Mouse (Mus musculus) CD4-positive naive resting alpha-beta T cell, adult 76 days (primary cell): ENCODE measurements around the gene Vmn1r37. TPM values are rescaled to one million over a fixed set of nuclear protein-coding genes. Genes with fewer than 3 reads are reported as not detected.

ENCODE experiments used
- total RNA-seq: library from RNA; stranded (reverse); gene quantifications from one replicate; pipeline ENCODE4 v1.2.4, GENCODE M21; 2023

Vmn1r37 gene
- total RNA-seq, result not detected

GRCm38 (mm10) chr6:66729082-66729481 is at the start of gene Vmn1r37:
Gene Vmn1r37, plus strand, starts transcription at chr6:66729382.

GRCm38 (mm10) chr6:66685806-66686205 is 43.4 kb upstream of the Vmn1r37 start, which contains the start of gene Vmn1r35:
Gene Vmn1r35, minus strand, starts transcription at chr6:66685906.

GRCm38 (mm10) chr6:66719068-66719467 is 10.1 kb upstream of the Vmn1r37 start, which contains the start of gene Vmn1r36:
Gene Vmn1r36, minus strand, starts transcription at chr6:66719168.

GRCm38 (mm10) chr6:66782527-66782926 is 53.3 kb downstream of the Vmn1r37 start, which contains the start of gene Vmn1r38:
Gene Vmn1r38, minus strand, starts transcription at chr6:66782627.

Other genes starting within 250 kb of the Vmn1r37 start
- 12.5 TPM for gene Mad2l1, start 194.0 kb upstream of the Vmn1r37 start, total RNA-seq
- gene Vmn1r32, start 169.3 kb upstream of the Vmn1r37 start, total RNA-seq, result not detected
- gene Vmn1r33, start 111.1 kb upstream of the Vmn1r37 start, total RNA-seq, result not detected
- gene Vmn1r34, start 85.5 kb upstream of the Vmn1r37 start, total RNA-seq, result not detected
- gene Vmn1r35, start 43.5 kb upstream of the Vmn1r37 start, total RNA-seq, result not detected
- not detected for gene Vmn1r36, start 10.2 kb upstream of the Vmn1r37 start, total RNA-seq
- gene Vmn1r38, start 53.2 kb downstream of the Vmn1r37 start, total RNA-seq, result not detected
- not detected for gene Vmn1r39, start 81.2 kb downstream of the Vmn1r37 start, total RNA-seq
- gene Gng12, start 167.0 kb downstream of the Vmn1r37 start, total RNA-seq, result 16.3 TPM